Comparison of ENCODE assay signal across 26 mouse cellular contexts in the genomic region with DNA sequence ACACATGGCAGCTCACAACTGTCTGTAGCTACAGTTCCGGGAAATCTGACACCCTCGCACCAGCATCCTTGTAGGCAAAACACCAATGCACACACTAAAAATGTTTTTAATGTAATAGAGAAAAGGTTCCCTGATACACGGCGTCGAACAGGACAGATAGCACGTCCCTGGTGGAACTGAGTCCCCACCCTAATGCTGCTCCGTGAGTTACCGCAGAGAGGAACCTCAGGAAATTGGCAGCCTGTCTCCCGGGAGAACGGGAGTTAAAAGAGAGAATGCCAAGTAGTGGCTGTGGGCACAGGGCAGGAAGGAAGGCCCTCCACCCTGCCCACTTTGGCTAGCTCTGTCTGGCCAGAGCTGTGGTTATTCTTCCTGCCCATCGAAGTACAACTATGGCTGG. TPM values are rescaled to one million over a fixed set of nuclear protein-coding genes. Genes with fewer than 3 reads are reported as not detected.
DNase-seq lines count a peak whose midpoint lies in the region; ATAC-seq and TF ChIP-seq lines count a peak whose summit lies in the region.
"Had no signal": no experiment of that assay in that cellular context is flagged by ENCODE, and none has a peak within 500 bp of the region (broad histone marks: within the 10 kb centered on the region; RNA-seq: fewer than 3 reads in every experiment).

No protein-coding gene starts in this region.

- TF ChIP-seq CTCF in lung, postnatal 0 days (IDR thresholded peaks at IDR 0.05), result no peak

- peak; percentile 17 for DNase-seq in cerebellum, adult 9-10 months
- no peak for DNase-seq in cerebellum, postnatal 25 days
- no peak for DNase-seq in lung, postnatal 0 days (ENCODE audit: low spot score)
- DNase-seq in lung, postnatal 14 days, result no peak
- no peak for DNase-seq in adrenal gland, postnatal 14 days
- DNase-seq: adrenal gland, adult 8-10 months; adrenal gland, postnatal 36 days; cerebellum, adult 8-10 months; cerebellum, postnatal 14 days; embryo, embryonic 11 days; gastrocnemius, postnatal 25 days; heart, adult 2 months; heart, postnatal 14 days had no signal

- H3K27me3 ChIP-seq in lung, postnatal 0 days (replicated peaks; ENCODE audit: insufficient read depth, low read length), result no peaks in the 10 kb centered on the region
- no peaks in the 10 kb centered on the region for H3K27me3 ChIP-seq in megakaryocyte, embryonic 14.5 days (replicated peaks)
- H3K27me3 ChIP-seq: embryonic facial prominence, embryonic 13.5 days; forebrain, embryonic 15.5 days; heart, embryonic 13.5 days; hindbrain, embryonic 12.5 days; hindbrain, embryonic 15.5 days had no signal

- no peaks in the 10 kb centered on the region for H3K9me3 ChIP-seq in lung, postnatal 0 days (ENCODE audit: low read length)
- H3K9me3 ChIP-seq in megakaryocyte, embryonic 14.5 days, result no peaks in the 10 kb centered on the region
- H3K9me3 ChIP-seq: embryonic facial prominence, embryonic 10.5 days; embryonic facial prominence, embryonic 13.5 days; forebrain, embryonic 12.5 days; forebrain, embryonic 15.5 days; heart, embryonic 10.5 days; heart, embryonic 13.5 days; hindbrain, embryonic 12.5 days; hindbrain, embryonic 15.5 days had no signal

- H3K4me1 ChIP-seq in lung, postnatal 0 days (ENCODE audit: insufficient read depth, low read depth, low read length), result peaks cover 18% of the 10 kb centered on the region
- H3K4me1 ChIP-seq in megakaryocyte, embryonic 14.5 days, result peaks cover 72% of the 10 kb centered on the region

- H3K36me3 ChIP-seq in lung, postnatal 0 days (ENCODE audit: insufficient read depth, low read length), result no peaks in the 10 kb centered on the region
- peaks cover 13% of the 10 kb centered on the region for H3K36me3 ChIP-seq in megakaryocyte, embryonic 14.5 days (replicated peaks; ENCODE audit: low read length)
- H3K36me3 ChIP-seq: forebrain, embryonic 15.5 days; hindbrain, embryonic 12.5 days; hindbrain, embryonic 15.5 days had no signal

- H3K4me3 ChIP-seq in lung, postnatal 0 days (ENCODE audit: low read depth, low read length), result no peak overlapping the region
- peak overlapping the region; percentile 51 for H3K4me3 ChIP-seq in megakaryocyte, embryonic 14.5 days (replicated peaks)
- H3K4me3 ChIP-seq: embryonic facial prominence, embryonic 10.5 days; embryonic facial prominence, embryonic 13.5 days; erythroblast, embryonic 14.5 days; forebrain, embryonic 12.5 days; forebrain, embryonic 15.5 days; heart, adult 2 months; heart, embryonic 10.5 days; heart, embryonic 13.5 days; hindbrain, embryonic 12.5 days; hindbrain, embryonic 15.5 days had no signal

- 56% methylated on average over 11 of the region's 11 CpGs for WGBS in lung, postnatal 0 days

- no peak overlapping the region for H3K9ac ChIP-seq in lung, postnatal 0 days (replicated peaks; ENCODE audit: low read depth)
- H3K9ac ChIP-seq: embryonic facial prominence, embryonic 13.5 days; forebrain, embryonic 12.5 days; forebrain, embryonic 15.5 days; heart, embryonic 13.5 days; hindbrain, embryonic 12.5 days; hindbrain, embryonic 15.5 days had no signal

- no peak overlapping the region for H3K27ac ChIP-seq in lung, postnatal 0 days (ENCODE audit: low read length)
- H3K27ac ChIP-seq: embryonic facial prominence, embryonic 10.5 days; embryonic facial prominence, embryonic 13.5 days; forebrain, embryonic 12.5 days; forebrain, embryonic 15.5 days; heart, adult 2 months; heart, embryonic 10.5 days; heart, embryonic 13.5 days; hindbrain, embryonic 12.5 days; hindbrain, embryonic 15.5 days had no signal

- H3K4me2 ChIP-seq in lung, postnatal 0 days (replicated peaks; ENCODE audit: low read depth, low read length), result no peak overlapping the region
- H3K4me2 ChIP-seq: embryonic facial prominence, embryonic 13.5 days; forebrain, embryonic 12.5 days; forebrain, embryonic 15.5 days; heart, embryonic 13.5 days; hindbrain, embryonic 12.5 days; hindbrain, embryonic 15.5 days had no signal

- no peak for ATAC-seq in lung, postnatal 0 days
- no peak for ATAC-seq in megakaryocyte, adult 5-6 weeks (ENCODE audit: poor library complexity, severe bottlenecking)
- 0 out of 2 replicates have a peak, but pooled peaks have one; percentile 3 for ATAC-seq in common myeloid progenitor, adult 5-6 weeks (replicated peaks; ENCODE audit: low read depth, poor library complexity, severe bottlenecking)
- ATAC-seq: activated CD4-positive, CD25-positive, alpha-beta regulatory T cell, adult 4 months; forebrain, embryonic 15.5 days had no signal

- TF ChIP-seq EP300 in lung, postnatal 0 days (IDR thresholded peaks at IDR 0.05), result peak; percentile 10; the same call in 1 of the 2 replicates

RNA-seq across cellular contexts. Expression of gene Ttyh3, which starts 2.4 kb away (rescaled TPM):
- 18.2 and 19.8 TPM in 2 replicates for polyA plus RNA-seq in lung, postnatal 0 days (2015; fragmentation: Nextera tagmentation; extraction: Ambion mirVana)
- 302 and 455 TPM in 2 replicates for polyA plus RNA-seq in megakaryocyte, embryonic 14.5 days (2012; ENCODE audit: insufficient read depth, low replicate concordance)
- 42.4 and 46.0 TPM in 2 replicates for total RNA-seq in megakaryocyte, adult 5-6 weeks (2015)
- total RNA-seq in megakaryocyte, adult 5-6 weeks (2017), result 8.0 and 11.6 TPM in 2 replicates
- total RNA-seq in common myeloid progenitor, adult 5-6 weeks (2017), result 14.4 and 20.2 TPM in 2 replicates
- total RNA-seq in adrenal gland, postnatal 14 days (2021), result 72.5 and 83.6 TPM in 2 replicates

RNA-seq across cellular contexts. Expression of gene Lfng, which starts 44.1 kb away (rescaled TPM):
- polyA plus RNA-seq in lung, postnatal 0 days (2015; fragmentation: Nextera tagmentation; extraction: Ambion mirVana), result 23.1 and 25.5 TPM in 2 replicates
- 7.3 and 31.9 TPM in 2 replicates for polyA plus RNA-seq in megakaryocyte, embryonic 14.5 days (2012; ENCODE audit: insufficient read depth, low replicate concordance)
- 21.3 and 23.2 TPM in 2 replicates for total RNA-seq in megakaryocyte, adult 5-6 weeks (2015)
- 48.0 and 54.2 TPM in 2 replicates for total RNA-seq in megakaryocyte, adult 5-6 weeks (2017)
- 23.8 and 41.0 TPM in 2 replicates for total RNA-seq in common myeloid progenitor, adult 5-6 weeks (2017)
- total RNA-seq in adrenal gland, postnatal 14 days (2021), result 13.7 and 26.8 TPM in 2 replicates

RNA-seq across cellular contexts. Expression of gene Iqce, which starts 50.9 kb away (rescaled TPM):
- 10.3 and 11.0 TPM in 2 replicates for polyA plus RNA-seq in lung, postnatal 0 days (2015; fragmentation: Nextera tagmentation; extraction: Ambion mirVana)
- 4.5 and 4.7 TPM in 2 replicates for polyA plus RNA-seq in megakaryocyte, embryonic 14.5 days (2012; ENCODE audit: insufficient read depth, low replicate concordance)
- 5.1 and 10.1 TPM in 2 replicates for total RNA-seq in megakaryocyte, adult 5-6 weeks (2015)
- 4.7 and 7.2 TPM in 2 replicates for total RNA-seq in megakaryocyte, adult 5-6 weeks (2017)
- total RNA-seq in common myeloid progenitor, adult 5-6 weeks (2017), result 7.9 and 9.8 TPM in 2 replicates
- 19.0 and 22.7 TPM in 2 replicates for total RNA-seq in adrenal gland, postnatal 14 days (2021)

RNA-seq across cellular contexts. Expression of gene Brat1, which starts 53.6 kb away (rescaled TPM):
- polyA plus RNA-seq in lung, postnatal 0 days (2015; fragmentation: Nextera tagmentation; extraction: Ambion mirVana), result 15.2 and 16.1 TPM in 2 replicates
- polyA plus RNA-seq in megakaryocyte, embryonic 14.5 days (2012; ENCODE audit: insufficient read depth, low replicate concordance), result 15.6 and 22.4 TPM in 2 replicates
- 6.4 and 6.8 TPM in 2 replicates for total RNA-seq in megakaryocyte, adult 5-6 weeks (2015)
- 7.8 and 11.1 TPM in 2 replicates for total RNA-seq in megakaryocyte, adult 5-6 weeks (2017)
- total RNA-seq in common myeloid progenitor, adult 5-6 weeks (2017), result 13.1 and 13.6 TPM in 2 replicates
- 16.8 and 19.6 TPM in 2 replicates for total RNA-seq in adrenal gland, postnatal 14 days (2021)
